Mouse (Mus musculus) stomach, embryonic 16.5 days (tissue): ENCODE data around the gene Thsd7b. TPM values are rescaled to one million over a fixed set of nuclear protein-coding genes. Genes with fewer than 3 reads are reported as not detected.

Experiments used
- ATAC-seq: fragments of 200-750 bp; cut with Nextera tagmentation; 2 replicates; pipeline ENCODE4 v1.8.0; 2017; ENCODE audit warnings: moderate number of reproducible peaks, moderate TSS enrichment; ENCODE audit not compliant: insufficient read depth, low FRiP score
- H3K27ac ChIP-seq: fragments of 300-500 bp; sonication (generic); 2 replicates; pipeline ENCODE4 v1.5.1; 2014; ENCODE audit warnings: low read length
- H3K27me3 ChIP-seq: fragments of 300-500 bp; sonication (generic); 2 replicates; pipeline ENCODE4 v1.6.1; 2014; ENCODE audit warnings: low read length, control low read depth, mixed read lengths; ENCODE audit not compliant: control insufficient read depth, insufficient read depth
- H3K36me3 ChIP-seq: fragments of 300-500 bp; sonication (generic); 2 replicates; pipeline ENCODE4 v1.6.1; 2014; ENCODE audit warnings: low read length; ENCODE audit not compliant: control insufficient read depth, insufficient read depth
- H3K4me1 ChIP-seq: fragments of 300-500 bp; sonication (generic); 2 replicates; pipeline ENCODE4 v1.6.1; 2014; ENCODE audit warnings: low read length, control low read depth, mixed read lengths; ENCODE audit not compliant: control insufficient read depth, insufficient read depth
- H3K4me2 ChIP-seq: fragments of 300-500 bp; sonication (generic); 2 replicates; pipeline ENCODE4 v1.6.1; 2014; ENCODE audit warnings: low read depth, low read length, mixed read lengths
- H3K4me3 ChIP-seq: fragments of 300-500 bp; sonication (generic); replicated peaks from 2 replicates; pipeline ENCODE4 v1.5.1; 2014; ENCODE audit warnings: mild to moderate bottlenecking, low read length
- H3K9ac ChIP-seq: fragments of 300-500 bp; sonication (generic); 2 replicates; pipeline ENCODE4 v1.6.1; 2014; ENCODE audit warnings: low read length
- H3K9me3 ChIP-seq: fragments of 300-500 bp; sonication (generic); replicated peaks from 2 replicates; pipeline ENCODE4 v1.6.1; 2016; ENCODE audit warnings: low read length, control low read depth; ENCODE audit not compliant: control insufficient read depth
- WGBS: fragments of 180-500 bp; shearing (Covaris S2); extraction: QIAGEN DNeasy Blood & Tissue Kit; methylation state at CpG from one replicate; pipeline ENCODE4 v1.1.7; 2014; 5-methylcytosine and 5-hydroxymethylcytosine counted together
- polyA plus RNA-seq: library from polyadenylated mRNA; unstranded; fragments of >200 nt; fragmentation: Nextera tagmentation; extraction: Ambion mirVana; gene quantifications from 2 replicates; pipeline ENCODE4 v1.2.1, GENCODE M21; 2015

Thsd7b gene
- polyA plus RNA-seq, 1 experiment from 2014 or later, result 1.6 TPM

DNA sequence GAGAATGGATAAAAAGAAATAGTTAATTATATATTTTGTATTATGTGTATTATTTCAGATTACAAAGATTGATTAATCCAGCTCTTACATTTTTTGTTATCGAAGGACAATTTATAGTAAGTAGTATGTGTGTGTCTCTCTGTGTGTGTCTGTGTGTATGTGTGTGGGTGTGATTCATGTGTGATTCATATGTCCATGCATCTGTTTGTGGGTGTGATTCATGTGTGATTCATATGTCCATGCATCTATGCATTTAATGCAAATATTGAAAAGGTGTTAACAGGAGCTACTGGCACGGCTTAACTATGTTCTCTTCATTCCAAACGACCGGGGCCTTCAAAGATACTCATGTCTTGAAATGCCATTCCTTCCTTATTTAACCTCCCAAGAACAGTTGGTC is 90.3 kb downstream of the Thsd7b start:
- WGBS, result 84% methylated on average over 4 of the region's 4 CpGs

DNA sequence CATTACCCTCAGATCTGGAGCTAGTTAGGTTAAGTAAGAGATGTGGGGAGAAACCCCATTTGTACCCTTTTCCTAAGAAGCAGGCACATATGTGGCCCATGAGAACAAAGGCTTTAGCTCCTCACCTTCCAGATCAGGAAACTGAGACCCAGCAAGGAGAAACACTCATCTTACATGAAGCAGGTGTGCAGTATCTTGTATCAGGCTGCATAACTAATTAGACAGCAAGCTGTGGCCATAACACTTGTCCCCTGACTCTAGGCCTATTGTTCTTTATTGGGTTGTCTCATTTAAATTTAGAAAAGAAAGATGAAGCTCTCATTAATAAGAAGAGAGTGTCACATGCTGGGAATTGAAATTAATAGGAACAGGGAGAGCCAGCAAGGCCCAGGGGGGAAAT is 91.7 kb downstream of the Thsd7b start:
- Histone ChIP-seq H3K27ac (no peak overlapping the region), H3K9me3 (no peaks in the 10 kb centered on the region), H3K9ac (no peak overlapping the region), H3K27me3 (no peaks in the 10 kb centered on the region), H3K4me3 (no peak overlapping the region), H3K36me3 (no peaks in the 10 kb centered on the region), H3K4me2 (no peak overlapping the region), H3K4me1 (no peaks in the 10 kb centered on the region)
- ATAC-seq, result no peak

More for the DNA sequence above, 90.3 kb downstream of the Thsd7b start:
- no peak overlapping the region for H3K4me3 ChIP-seq
- no peak overlapping the region for H3K4me2 ChIP-seq
- H3K4me1 ChIP-seq, result no peaks in the 10 kb centered on the region
- H3K27me3 ChIP-seq, result no peaks in the 10 kb centered on the region
- H3K9ac ChIP-seq, result no peak overlapping the region
- no peak overlapping the region for H3K27ac ChIP-seq
- no peaks in the 10 kb centered on the region for H3K9me3 ChIP-seq
- ATAC-seq, result no peak
- H3K36me3 ChIP-seq, result no peaks in the 10 kb centered on the region

DNA sequence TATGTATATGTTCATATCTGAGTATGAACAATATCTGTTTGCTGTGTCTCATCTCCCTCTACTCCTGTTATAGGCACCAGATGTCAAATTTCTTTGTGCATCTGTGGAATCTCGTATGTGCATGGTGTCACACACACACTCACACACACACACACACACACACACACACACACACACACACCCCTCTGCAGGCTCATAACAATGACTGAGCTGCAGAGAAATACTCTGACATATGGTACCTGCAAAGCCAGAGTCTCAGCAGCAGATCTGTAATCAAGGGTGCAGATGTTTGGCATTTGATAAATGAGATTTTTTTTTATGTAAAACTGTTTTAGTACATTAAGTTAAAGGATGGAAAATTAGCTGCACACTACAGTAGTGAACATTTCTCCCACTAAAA is 92.5 kb downstream of the Thsd7b start:
- H3K4me3 ChIP-seq, result no peak overlapping the region
- H3K4me2 ChIP-seq, result no peak overlapping the region
- no peak for ATAC-seq
- H3K9me3 ChIP-seq, result no peaks in the 10 kb centered on the region
- WGBS, result 62% methylated on average over 1 of the region's 1 CpGs
- no peaks in the 10 kb centered on the region for H3K27me3 ChIP-seq
- H3K27ac ChIP-seq, result no peak overlapping the region
- H3K9ac ChIP-seq, result no peak overlapping the region
- no peaks in the 10 kb centered on the region for H3K4me1 ChIP-seq
- no peaks in the 10 kb centered on the region for H3K36me3 ChIP-seq

DNA sequence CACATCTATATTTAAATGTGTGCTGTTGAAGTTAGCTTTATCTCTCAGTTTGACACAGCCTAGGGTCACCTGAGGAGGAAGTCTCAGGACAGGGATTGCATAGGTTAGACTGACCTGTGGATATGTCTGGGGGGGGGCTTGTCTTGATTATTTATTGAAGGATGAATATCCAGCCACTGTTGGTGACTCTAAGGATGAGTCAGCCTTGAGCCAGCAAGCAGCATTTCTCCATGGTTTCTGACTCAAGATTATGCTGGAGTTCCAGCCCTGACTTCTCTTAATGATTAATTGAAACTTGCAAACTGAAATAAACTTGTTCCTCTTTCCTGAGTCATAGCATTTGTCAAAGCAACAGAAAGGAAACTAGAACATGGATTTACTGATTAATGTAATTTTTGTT is 113.4 kb downstream of the Thsd7b start:
- H3K9me3 ChIP-seq, result no peaks in the 10 kb centered on the region
- H3K9ac ChIP-seq, result no peak overlapping the region
- H3K27ac ChIP-seq, result no peak overlapping the region
- ATAC-seq, result no peak; the same call in 1 of the 2 replicates
- no peak overlapping the region for H3K4me3 ChIP-seq
- no peaks in the 10 kb centered on the region for H3K27me3 ChIP-seq
- H3K4me1 ChIP-seq, result no peaks in the 10 kb centered on the region
- H3K4me2 ChIP-seq, result no peak overlapping the region
- H3K36me3 ChIP-seq, result no peaks in the 10 kb centered on the region

DNA sequence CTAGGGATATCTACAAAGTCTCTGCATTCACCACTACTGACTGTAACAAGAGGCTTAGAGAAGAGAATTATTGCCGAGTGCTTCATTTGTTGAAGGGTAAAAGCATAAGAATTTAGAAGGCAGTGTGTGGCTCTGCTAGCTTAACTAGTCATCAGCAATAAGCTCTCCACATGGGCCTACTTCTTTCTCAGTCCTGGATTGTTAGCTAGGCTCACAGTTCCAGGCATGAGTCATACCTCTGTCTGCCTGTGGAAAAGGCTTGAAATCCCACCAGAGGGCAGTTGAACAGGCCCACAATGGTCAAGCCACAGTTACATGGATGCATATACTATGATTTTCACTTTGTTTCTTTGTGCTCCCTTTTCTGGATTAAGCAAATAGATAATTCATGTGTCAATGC is 138.5 kb downstream of the Thsd7b start:
- no peaks in the 10 kb centered on the region for H3K4me1 ChIP-seq
- no peaks in the 10 kb centered on the region for H3K27me3 ChIP-seq
- H3K4me3 ChIP-seq, result no peak overlapping the region
- H3K4me2 ChIP-seq, result no peak overlapping the region
- no peaks in the 10 kb centered on the region for H3K36me3 ChIP-seq
- H3K27ac ChIP-seq, result no peak overlapping the region
- H3K9ac ChIP-seq, result no peak overlapping the region
- WGBS, result 82% methylated on average over 1 of the region's 1 CpGs
- no peak for ATAC-seq
- no peaks in the 10 kb centered on the region for H3K9me3 ChIP-seq

DNA sequence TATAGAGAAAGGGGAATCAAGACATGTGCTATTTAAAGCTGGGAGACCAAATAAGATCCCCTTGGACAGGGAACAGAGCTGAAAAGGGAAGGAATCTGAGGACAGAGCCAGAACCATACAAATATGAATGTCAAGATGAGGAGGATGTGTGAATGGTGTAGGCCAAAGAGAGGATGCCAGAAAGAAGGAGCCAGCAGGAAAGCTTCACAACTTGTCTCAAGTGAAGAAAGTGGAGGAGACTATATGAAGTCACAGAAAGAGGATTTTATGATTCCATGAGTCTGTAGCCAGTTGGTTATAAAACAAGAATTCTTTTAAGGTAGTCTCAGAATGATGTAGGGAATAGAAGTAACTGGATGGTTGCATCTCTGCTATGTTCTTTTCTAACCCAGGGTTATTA is 148.5 kb downstream of the Thsd7b start:
- no peak overlapping the region for H3K27ac ChIP-seq
- H3K27me3 ChIP-seq, result no peaks in the 10 kb centered on the region
- no peak overlapping the region for H3K9ac ChIP-seq
- no peak overlapping the region for H3K4me3 ChIP-seq
- no peaks in the 10 kb centered on the region for H3K4me1 ChIP-seq
- no peak overlapping the region for H3K4me2 ChIP-seq
- H3K36me3 ChIP-seq, result no peaks in the 10 kb centered on the region
- no peaks in the 10 kb centered on the region for H3K9me3 ChIP-seq
- no peak for ATAC-seq

DNA sequence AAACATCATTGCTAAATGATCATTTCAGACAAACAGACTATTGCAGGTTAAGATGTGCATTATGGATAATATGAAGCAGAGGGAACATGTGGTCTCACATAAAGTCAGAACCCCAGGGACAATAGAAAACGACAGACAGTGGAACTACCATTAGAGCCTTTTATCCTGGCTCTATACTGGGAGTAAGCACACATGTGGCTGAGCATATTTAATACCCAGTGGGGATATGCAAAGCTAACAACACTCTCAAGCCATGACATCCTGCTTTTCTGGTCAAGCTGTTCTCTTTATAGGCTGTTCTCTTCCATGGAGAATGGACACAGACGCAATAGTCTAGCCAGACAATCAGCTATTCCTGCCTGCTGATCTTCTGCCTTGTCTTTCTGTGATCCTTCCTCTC is 191.3 kb downstream of the Thsd7b start:
- H3K4me2 ChIP-seq, result no peak overlapping the region
- ATAC-seq, result no peak
- no peaks in the 10 kb centered on the region for H3K4me1 ChIP-seq
- no peak overlapping the region for H3K4me3 ChIP-seq
- H3K36me3 ChIP-seq, result no peaks in the 10 kb centered on the region
- no peak overlapping the region for H3K27ac ChIP-seq
- no peaks in the 10 kb centered on the region for H3K9me3 ChIP-seq
- 76% methylated on average over 2 of the region's 2 CpGs for WGBS
- no peak overlapping the region for H3K9ac ChIP-seq
- no peaks in the 10 kb centered on the region for H3K27me3 ChIP-seq

DNA sequence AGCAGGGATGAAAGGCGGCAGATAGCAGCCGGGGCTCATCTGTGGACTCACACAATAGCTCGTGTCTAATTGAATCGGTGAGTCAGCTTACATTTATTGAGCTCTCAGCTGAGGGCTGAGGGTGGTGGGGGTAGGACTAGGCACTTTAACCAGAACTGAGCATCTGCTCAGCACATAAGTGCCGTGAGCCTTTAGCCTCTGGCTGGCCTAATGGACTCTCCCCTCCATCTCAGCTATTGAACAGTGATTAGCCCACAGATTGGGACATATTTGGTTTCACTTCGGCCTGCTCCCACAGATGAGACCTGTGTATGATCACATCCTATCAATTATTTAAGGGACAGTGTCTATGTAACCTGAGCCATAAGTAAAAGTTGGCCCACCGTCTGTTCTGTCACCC is 200.4 kb downstream of the Thsd7b start:
- Histone ChIP-seq H3K4me2 (no peak overlapping the region), H3K9me3 (no peaks in the 10 kb centered on the region), H3K27me3 (no peaks in the 10 kb centered on the region), H3K9ac (no peak overlapping the region), H3K36me3 (no peaks in the 10 kb centered on the region), H3K4me3 (no peak overlapping the region), H3K27ac (no peak overlapping the region), H3K4me1 (no peaks in the 10 kb centered on the region)
- WGBS, result 71% methylated on average over 7 of the region's 7 CpGs
- ATAC-seq, result no peak

DNA sequence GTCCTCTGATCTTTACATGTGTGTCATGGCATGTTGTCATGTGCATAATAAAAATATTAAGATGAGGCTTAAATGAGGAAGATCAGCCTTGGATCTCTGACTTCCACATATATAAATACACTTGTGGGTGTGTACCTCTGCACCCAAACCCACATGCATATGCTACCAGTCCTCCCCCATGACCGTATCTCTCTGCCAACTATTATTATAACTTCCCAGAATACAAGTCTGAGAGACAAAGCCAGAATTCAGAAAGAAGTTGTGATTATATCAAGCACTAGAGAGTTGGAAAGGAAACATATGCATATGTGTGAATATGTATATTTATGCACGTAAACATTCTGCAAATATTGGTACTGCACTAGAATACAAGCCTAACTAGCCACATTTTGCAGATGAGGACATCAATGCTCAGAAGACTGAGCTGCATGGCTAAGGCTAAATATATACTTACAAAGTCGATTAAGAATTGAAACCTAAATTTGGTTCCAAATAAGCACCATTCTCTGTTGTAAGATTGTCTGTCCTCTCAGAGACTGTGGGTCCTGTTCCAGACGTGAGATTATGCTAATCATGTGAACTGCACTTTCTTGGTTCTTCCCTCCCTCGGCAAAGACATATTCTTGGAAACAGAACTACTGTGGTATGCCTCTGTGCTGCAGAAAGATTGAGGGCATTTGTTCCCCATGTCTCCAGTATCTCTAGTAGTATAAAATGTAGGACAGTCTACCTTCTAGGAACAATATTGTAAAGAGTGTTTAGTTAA is 211.3 kb downstream of the Thsd7b start:
- WGBS, result 68% methylated on average over 5 of the region's 5 CpGs
- Histone ChIP-seq H3K9ac (no peak overlapping the region), H3K27ac (no peak overlapping the region), H3K4me3 (no peak overlapping the region), H3K9me3 (no peaks in the 10 kb centered on the region), H3K4me1 (no peaks in the 10 kb centered on the region), H3K27me3 (no peaks in the 10 kb centered on the region), H3K4me2 (no peak overlapping the region), H3K36me3 (no peaks in the 10 kb centered on the region)
- ATAC-seq, result no peak
